Mouse (Mus musculus) small intestine, adult 2 months (tissue): ENCODE data around the gene Otud7a.

ENCODE experiments used
- CTCF ChIP-seq: fragments of 200-500 bp; IDR thresholded peaks from 2 replicates; pipeline ENCODE4 v1.5.1; 2012; ENCODE audit warnings: low read depth, mild to moderate bottlenecking, control low read depth, inconsistent platforms, low read length, moderate library complexity, mixed read lengths; ENCODE audit not compliant: insufficient replicate concordance, insufficient read length; ENCODE audit errors: extremely low read depth
- POLR2A ChIP-seq: fragments of 200-500 bp; IDR thresholded peaks from 2 replicates; pipeline ENCODE4 v1.6.1; 2012; ENCODE audit warnings: low read depth, mild to moderate bottlenecking, control low read depth, inconsistent platforms, low read length, moderate library complexity

GRCm38 (mm10) chr7:63446951-63447350 lies 2.4 kb downstream of the Otud7a start:
- TF ChIP-seq CTCF: no peak
- no peak for TF ChIP-seq POLR2A
